Mouse (Mus musculus) kidney, postnatal 0 days (tissue): ENCODE measurements at regions not wholly inside any gene's neighbourhood (a gene's known extent, or its start where the extent isn't known, plus 50 kb on each side); places are given as distances from the start of the nearest gene placed in this dataset.

Experiments used
- ATAC-seq: fragments of 200-750 bp; cut with Nextera tagmentation; replicated peaks from 2 replicates; pipeline ENCODE4 v1.8.0; 2017; ENCODE audit warnings: low read depth, moderate number of reproducible peaks, moderate TSS enrichment, moderate library complexity; ENCODE audit not compliant: low FRiP score
- DNase-seq: peaks from one replicate; pipeline ENCODE4 v3.0.0-alpha.2; 2016; ENCODE audit warnings: low spot score
- H3K27ac ChIP-seq: fragments of 300-500 bp; sonication (generic); 2 replicates; pipeline ENCODE4 v1.5.1; 2014; ENCODE audit warnings: mild to moderate bottlenecking
- H3K27me3 ChIP-seq: fragments of 300-500 bp; sonication (generic); 2 replicates; pipeline ENCODE4 v1.6.1; 2014; ENCODE audit warnings: low read length, mixed read lengths; ENCODE audit not compliant: insufficient read depth
- H3K36me3 ChIP-seq: fragments of 300-500 bp; sonication (generic); 2 replicates; pipeline ENCODE4 v1.6.1; 2014; ENCODE audit warnings: low read length, mixed read lengths; ENCODE audit not compliant: insufficient read depth
- H3K4me1 ChIP-seq: fragments of 300-500 bp; sonication (generic); replicated peaks from 2 replicates; pipeline ENCODE4 v1.6.1; 2014; ENCODE audit warnings: antibody characterized with exemption, low read length, mixed read lengths; ENCODE audit not compliant: insufficient read depth
- H3K4me2 ChIP-seq: fragments of 300-500 bp; sonication (generic); 2 replicates; pipeline ENCODE4 v1.6.1; 2014; ENCODE audit warnings: mild to moderate bottlenecking, low read length, moderate library complexity, mixed read lengths
- H3K4me3 ChIP-seq: fragments of 300-500 bp; sonication (generic); replicated peaks from 2 replicates; pipeline ENCODE4 v1.5.1; 2014; ENCODE audit warnings: low read depth, low read length
- H3K9ac ChIP-seq: fragments of 300-500 bp; sonication (generic); 2 replicates; pipeline ENCODE4 v1.6.1; 2014; ENCODE audit warnings: low read depth, low read length
- H3K9me3 ChIP-seq: fragments of 300-500 bp; sonication (generic); replicated peaks from 2 replicates; pipeline ENCODE4 v1.6.1; 2016; ENCODE audit warnings: low read length, inconsistent platforms, mixed read lengths
- CTCF ChIP-seq: IDR thresholded peaks from 2 replicates; pipeline ENCODE4 v1.5.1; 2016; ENCODE audit warnings: antibody characterized with exemption, low read depth, mild to moderate bottlenecking, moderate library complexity
- WGBS: fragments of 180-500 bp; shearing (Covaris S2); extraction: QIAGEN DNeasy Blood & Tissue Kit; methylation state at CpG from one replicate; pipeline ENCODE4 v1.1.7; 2014; 5-methylcytosine and 5-hydroxymethylcytosine counted together

DNA sequence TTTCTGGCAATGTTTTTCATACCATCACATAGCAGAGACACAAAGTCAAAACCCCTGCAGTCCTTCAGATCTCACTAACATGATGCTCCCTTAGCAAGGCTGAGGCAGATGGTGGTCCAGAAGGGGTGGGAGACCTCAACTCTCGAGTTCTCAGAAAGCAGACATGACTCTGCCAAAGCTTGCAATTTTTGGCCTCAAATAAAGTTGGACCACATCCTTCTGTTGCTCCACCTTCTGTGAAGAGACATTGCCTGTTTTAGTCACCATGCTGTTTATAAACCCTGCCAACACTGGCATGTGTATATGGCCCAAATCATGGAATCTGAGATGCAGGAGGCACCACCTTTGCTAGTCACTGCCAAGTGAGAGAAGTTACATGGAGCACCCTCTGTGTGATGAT is 860.1 kb downstream of the Epha4 start:
- Histone ChIP-seq H3K9me3 (no peaks in the 10 kb centered on the region), H3K4me2 (no peak overlapping the region), H3K4me1 (no peaks in the 10 kb centered on the region), H3K27me3 (no peaks in the 10 kb centered on the region), H3K9ac (no peak overlapping the region), H3K36me3 (no peaks in the 10 kb centered on the region), H3K27ac (no peak overlapping the region), H3K4me3 (no peak overlapping the region)
- WGBS: 73% methylated on average over 1 of the region's 1 CpGs
- ATAC-seq: no peak
- no peak for DNase-seq
- no peak for TF ChIP-seq CTCF

DNA sequence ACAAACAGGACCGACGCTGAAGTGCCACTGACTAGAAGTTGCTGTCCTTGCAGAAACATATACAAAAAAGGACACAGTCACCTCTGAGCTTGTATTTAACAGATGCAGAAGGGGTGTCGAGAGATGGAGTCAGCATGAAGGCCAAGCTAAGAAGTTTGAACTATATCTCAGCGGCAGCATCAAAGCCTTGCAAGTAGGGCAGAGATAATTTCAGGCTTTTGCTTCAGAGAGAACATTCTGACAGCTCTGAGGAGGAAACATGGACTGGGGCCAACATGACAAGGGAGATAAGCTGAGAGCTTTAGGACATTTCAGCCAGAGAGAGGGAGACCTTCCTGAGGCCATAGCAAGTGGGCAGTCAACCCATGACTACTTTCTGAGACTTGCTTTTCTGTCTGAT is 856.7 kb downstream of the Epha4 start:
- ATAC-seq (no peak), DNase-seq (no peak)
- Histone ChIP-seq H3K27me3 (no peaks in the 10 kb centered on the region), H3K36me3 (no peaks in the 10 kb centered on the region), H3K9ac (no peak overlapping the region), H3K9me3 (no peaks in the 10 kb centered on the region), H3K4me1 (no peaks in the 10 kb centered on the region), H3K27ac (no peak overlapping the region), H3K4me2 (no peak overlapping the region), H3K4me3 (no peak overlapping the region)
- no peak for TF ChIP-seq CTCF
- WGBS: 81% methylated on average over 4 of the region's 4 CpGs

DNA sequence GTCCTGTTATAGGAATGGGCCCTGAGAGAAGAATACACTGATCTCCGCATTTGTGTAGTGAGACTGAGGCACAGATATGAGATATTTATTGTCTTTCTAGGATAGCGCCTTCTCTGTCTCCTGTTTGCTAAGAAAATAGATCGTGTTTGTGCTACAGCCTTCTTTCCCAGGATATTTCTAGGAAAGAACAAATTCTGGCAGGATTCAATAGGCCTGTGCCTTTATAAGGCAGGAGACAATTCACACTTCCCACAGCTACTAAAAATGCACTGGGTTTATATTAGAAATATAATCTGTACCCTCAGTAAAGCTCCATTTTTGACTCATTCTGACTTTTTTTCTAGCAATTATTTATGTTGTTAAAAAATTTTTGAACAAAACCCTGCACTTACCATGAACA is 854.7 kb downstream of the Epha4 start:
- Histone ChIP-seq H3K27me3 (no peaks in the 10 kb centered on the region), H3K9me3 (no peaks in the 10 kb centered on the region), H3K36me3 (no peaks in the 10 kb centered on the region), H3K4me2 (no peak overlapping the region), H3K4me3 (no peak overlapping the region), H3K9ac (no peak overlapping the region), H3K4me1 (no peaks in the 10 kb centered on the region), H3K27ac (no peak overlapping the region)
- DNase-seq: no peak
- TF ChIP-seq CTCF: no peak
- no peak for ATAC-seq
- WGBS: 82% methylated on average over 3 of the region's 3 CpGs

DNA sequence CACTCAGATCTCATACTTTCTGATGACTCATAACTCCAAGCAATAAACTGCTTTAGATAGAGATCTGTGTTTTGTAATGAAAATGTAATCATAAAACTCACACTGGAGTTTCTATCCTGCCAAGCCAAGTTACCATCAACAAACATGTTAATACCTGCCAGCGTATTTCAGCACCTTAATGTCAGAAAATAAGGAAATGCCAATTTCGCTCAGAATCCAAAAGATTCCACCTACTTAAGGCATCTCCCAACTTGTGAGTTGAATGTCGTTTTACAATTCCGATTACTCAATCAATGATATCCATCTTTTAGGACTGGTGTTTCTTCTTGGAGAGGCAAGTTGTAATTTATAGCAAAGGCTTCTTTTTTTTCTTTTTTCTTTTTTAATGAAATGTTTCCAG is 850.5 kb downstream of the Epha4 start:
- no peaks in the 10 kb centered on the region for H3K4me1 ChIP-seq
- TF ChIP-seq CTCF: no peak
- 79% methylated on average over 4 of the region's 4 CpGs for WGBS
- no peaks in the 10 kb centered on the region for H3K27me3 ChIP-seq
- no peak overlapping the region for H3K4me3 ChIP-seq
- H3K27ac ChIP-seq: no peak overlapping the region
- ATAC-seq (no peak), DNase-seq (no peak)
- H3K9me3 ChIP-seq: no peaks in the 10 kb centered on the region
- no peaks in the 10 kb centered on the region for H3K36me3 ChIP-seq
- no peak overlapping the region for H3K4me2 ChIP-seq
- no peak overlapping the region for H3K9ac ChIP-seq

DNA sequence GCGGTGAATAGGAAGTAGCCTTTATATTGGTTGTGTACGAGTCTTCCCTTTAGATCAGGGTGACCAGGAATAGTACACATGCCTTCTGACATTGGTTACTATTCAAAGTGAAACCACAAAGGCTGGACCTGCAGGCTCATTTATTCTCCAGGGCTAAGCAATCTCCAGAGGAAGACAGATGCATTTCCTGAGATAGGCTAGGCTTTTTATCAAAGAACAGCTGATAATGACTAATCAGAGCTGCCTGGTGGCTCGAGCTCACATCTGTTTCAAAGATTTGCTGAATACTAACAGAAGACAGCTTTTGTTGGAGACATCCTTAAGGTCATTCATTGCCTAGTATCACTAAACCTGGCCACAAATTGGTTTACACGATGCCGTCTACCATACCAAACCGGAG is 838.1 kb downstream of the Epha4 start:
- Histone ChIP-seq H3K4me1 (no peaks in the 10 kb centered on the region), H3K27ac (no peak overlapping the region), H3K4me3 (no peak overlapping the region), H3K36me3 (no peaks in the 10 kb centered on the region), H3K27me3 (no peaks in the 10 kb centered on the region), H3K9ac (no peak overlapping the region), H3K9me3 (no peaks in the 10 kb centered on the region), H3K4me2 (no peak overlapping the region)
- WGBS: 78% methylated on average over 6 of the region's 6 CpGs
- ATAC-seq (no peak), DNase-seq (no peak)
- no peak for TF ChIP-seq CTCF

DNA sequence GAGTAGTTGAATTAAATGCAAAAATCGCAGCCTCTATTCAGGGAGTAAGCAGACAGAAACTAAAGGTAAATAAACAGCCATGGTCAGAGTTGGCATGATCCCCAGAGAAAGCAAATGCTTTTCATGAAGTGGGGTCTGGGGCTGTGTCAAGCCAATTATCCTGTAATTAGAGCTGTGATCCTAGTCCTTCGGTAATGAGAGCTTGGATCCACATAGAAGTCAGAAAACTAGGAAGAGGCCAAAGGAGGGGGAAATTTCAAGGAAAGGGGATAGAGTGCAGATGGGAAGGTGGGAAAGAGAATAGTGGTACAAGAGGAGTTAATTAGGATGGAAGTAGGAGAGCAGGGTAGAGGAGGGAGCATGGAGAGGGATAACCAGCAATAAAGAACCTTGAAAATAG is 809.3 kb downstream of the Epha4 start:
- H3K27me3 ChIP-seq: no peaks in the 10 kb centered on the region
- H3K9ac ChIP-seq: no peak overlapping the region
- no peaks in the 10 kb centered on the region for H3K4me1 ChIP-seq
- no peak overlapping the region for H3K4me2 ChIP-seq
- DNase-seq: no peak
- H3K4me3 ChIP-seq: no peak overlapping the region
- TF ChIP-seq CTCF: no peak
- H3K27ac ChIP-seq: no peak overlapping the region
- 57% methylated on average over 2 of the region's 2 CpGs for WGBS
- no peaks in the 10 kb centered on the region for H3K36me3 ChIP-seq
- no peaks in the 10 kb centered on the region for H3K9me3 ChIP-seq
- ATAC-seq: no peak

DNA sequence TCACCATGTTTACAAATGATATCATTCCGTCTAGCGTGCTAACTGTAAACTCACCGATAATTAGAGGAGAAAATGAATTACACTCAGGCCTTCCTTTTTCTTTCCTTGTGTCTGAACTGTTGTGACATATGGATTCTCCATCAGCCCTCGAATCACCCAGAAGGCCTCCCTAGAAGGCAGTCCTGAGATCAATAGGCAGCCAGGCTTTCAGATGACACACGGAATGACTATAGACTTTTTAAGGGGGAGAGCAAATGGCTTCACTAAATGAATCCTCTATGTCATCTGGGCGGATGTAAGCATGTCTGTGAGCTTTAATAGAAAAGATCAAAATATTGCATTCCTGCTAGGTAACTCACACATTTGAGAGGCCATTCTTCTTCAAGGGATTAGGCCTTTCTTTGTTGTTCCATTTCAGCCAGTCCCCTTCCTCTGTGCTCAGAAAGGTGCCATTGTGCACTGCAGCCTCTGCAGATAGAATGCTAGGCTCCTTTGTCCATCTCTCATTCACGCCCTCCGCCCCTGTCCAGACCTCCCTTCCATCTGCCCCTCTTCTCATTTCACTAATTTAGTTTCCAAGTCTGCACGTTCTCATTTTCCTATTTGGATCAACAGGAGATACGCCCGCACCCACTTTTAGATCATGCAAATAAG is 797.1 kb downstream of the Epha4 start:
- H3K27ac ChIP-seq: no peak overlapping the region
- no peaks in the 10 kb centered on the region for H3K9me3 ChIP-seq
- H3K27me3 ChIP-seq: no peaks in the 10 kb centered on the region
- ATAC-seq: no peak
- no peak overlapping the region for H3K9ac ChIP-seq
- H3K4me3 ChIP-seq: no peak overlapping the region
- H3K36me3 ChIP-seq: no peaks in the 10 kb centered on the region
- H3K4me2 ChIP-seq: no peak overlapping the region
- WGBS: 70% methylated on average over 11 of the region's 11 CpGs
- TF ChIP-seq CTCF: no peak
- DNase-seq: no peak
- no peaks in the 10 kb centered on the region for H3K4me1 ChIP-seq
